19 mouse cellular contexts compared by ENCODE assay signal in the genomic region with DNA sequence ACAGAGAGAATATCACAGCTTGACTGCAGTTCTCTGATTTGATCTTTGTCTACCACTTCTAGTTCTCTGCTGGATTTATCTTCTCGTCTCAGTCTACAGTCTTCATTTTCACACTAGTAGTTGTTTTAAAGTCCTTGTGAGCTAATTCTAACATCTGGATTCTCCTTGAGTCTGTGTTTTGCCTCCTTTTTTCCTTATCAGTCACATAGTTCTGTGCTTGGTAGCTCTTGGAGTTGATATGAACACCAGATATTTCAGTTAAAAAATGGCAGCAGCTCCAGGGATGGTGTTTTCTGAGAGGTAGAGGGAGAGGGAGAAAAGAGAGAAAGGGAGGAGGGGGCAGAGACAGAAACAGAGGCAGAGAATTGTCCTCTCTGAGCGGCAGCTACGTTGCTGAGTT.
DNase-seq lines count a peak whose midpoint lies in the region; ATAC-seq and TF ChIP-seq lines count a peak whose summit lies in the region.
"Had no signal": no experiment of that assay in that cellular context is flagged by ENCODE, and none has a peak within 500 bp of the region (broad histone marks: within the 10 kb centered on the region; RNA-seq: fewer than 3 reads in every experiment).

No protein-coding gene starts in this region.

- TF ChIP-seq POLR2A in MEL (IDR thresholded peaks at IDR 0.05; ENCODE audit: control insufficient read depth in 1 of 2, insufficient read depth in 1 of 2, low read depth in 1 of 2, low read length in 2 of 2, poor library complexity in 1 of 2), result no peak

- TF ChIP-seq RAD21 in MEL (IDR thresholded peaks at IDR 0.05; ENCODE audit: low read depth, low read length), result no peak

- no peak overlapping the region for H3K4me3 ChIP-seq in MEL (ENCODE audit: control insufficient read depth in 1 of 2, insufficient read depth in 1 of 2, low read depth in 2 of 2, low read length in 2 of 2)

- H3K4me1 ChIP-seq in MEL (ENCODE audit: control insufficient read depth in 1 of 2, insufficient read depth in 2 of 2, low read length in 2 of 2), result peaks cover 29 to 42% of the 10 kb centered on the region in 2 experiments

- no peak for TF ChIP-seq CTCF in MEL (IDR thresholded peaks at IDR 0.05 in 2 of 3, conservative IDR thresholded peaks at IDR 0.05 in 1 of 3; ENCODE audit: control insufficient read depth in 1 of 3, insufficient read depth in 1 of 3, low read depth in 2 of 3, low read length in 3 of 3, poor library complexity in 1 of 3, severe bottlenecking in 1 of 3)

- H3K27me3 ChIP-seq in MEL (ENCODE audit: control insufficient read depth in 1 of 2, insufficient read depth in 2 of 2, low read length in 2 of 2), result no peaks in the 10 kb centered on the region
- H3K27me3 ChIP-seq: CH12.LX, Patski had no signal

- peak; percentile 36 for DNase-seq in MEL (ENCODE audit: low read depth, low spot score)
- DNase-seq: adrenal gland, adult 2 months; adrenal gland, adult 8-10 months; adrenal gland, postnatal 10 days; adrenal gland, postnatal 14 days; adrenal gland, postnatal 25 days; adrenal gland, postnatal 36 days; B cell, adult 2 months; cerebellum, adult 11 months; cerebellum, adult 11-12 months; cerebellum, adult 18-20 months; cerebellum, adult 2 months; cerebellum, adult 8-10 months had no signal

- H3K79me2 ChIP-seq in MEL (ENCODE audit: control insufficient read depth, insufficient read depth, low read length, poor library complexity), result no peaks in the 10 kb centered on the region

- TF ChIP-seq EP300 in MEL (IDR thresholded peaks at IDR 0.05; ENCODE audit: low read depth in 1 of 2, low read length in 2 of 2), result peak; percentile 49 to 58; a peak in 3 of 4 replicates

- ATAC-seq in frontal cortex, adult (ENCODE audit: low TSS enrichment), result no peak
- ATAC-seq: activated CD4-positive, CD25-positive, alpha-beta regulatory T cell, adult 4 months; CD4-positive, CD25-positive, alpha-beta regulatory T cell, adult 4 months; Patski had no signal

- peak overlapping the region; percentile 9 for H3K27ac ChIP-seq in MEL (ENCODE audit: control insufficient read depth, low read depth, low read length)

- no peaks in the 10 kb centered on the region for H3K9me3 ChIP-seq in MEL (replicated peaks; ENCODE audit: insufficient read depth, low read length)
- H3K9me3 ChIP-seq: G1E had no signal

- H3K9ac ChIP-seq in MEL (ENCODE audit: control insufficient read depth, low read depth, low read length, poor library complexity, severe bottlenecking), result no peak overlapping the region

- peaks cover 0 to 50% of the 10 kb centered on the region in 2 experiments; a peak in 2 of 4 replicates for H3K36me3 ChIP-seq in MEL (ENCODE audit: control insufficient read depth in 1 of 2, insufficient read depth in 2 of 2, low read length in 2 of 2)

TF ChIP-seq in MEL, 35 proteins besides CTCF, POLR2A, EP300 and RAD21:
- TF ChIP-seq JUND (IDR thresholded peaks at IDR 0.05; ENCODE audit: low read depth, low read length) (no peak), ETS1 (IDR thresholded peaks at IDR 0.05; ENCODE audit: low read depth, low read length) (no peak), GATA1 (IDR thresholded peaks at IDR 0.05; ENCODE audit: low read depth, low read length) (peak; percentile 75), RCOR1 (IDR thresholded peaks at IDR 0.05; ENCODE audit: low read depth, low read length) (peak; percentile 89), ZKSCAN1 (IDR thresholded peaks at IDR 0.05; ENCODE audit: low read depth, low read length) (no peak), TCF12 (IDR thresholded peaks at IDR 0.05; ENCODE audit: low read depth, low read length) (0 out of 2 replicates have a peak, but pooled peaks have one; percentile 38), MXI1 (IDR thresholded peaks at IDR 0.05; ENCODE audit: low read depth, low read length) (no peak), MAX (IDR thresholded peaks at IDR 0.05; ENCODE audit: low read length) (no peak), MYB (IDR thresholded peaks at IDR 0.05; ENCODE audit: low read depth, low read length) (no peak), ZC3H11A (IDR thresholded peaks at IDR 0.05; ENCODE audit: low read depth, low read length) (no peak), MAZ (IDR thresholded peaks at IDR 0.05; ENCODE audit: low read depth, low read length) (no peak), CHD1 (IDR thresholded peaks at IDR 0.05; ENCODE audit: low read depth, low read length) (no peak), USF2 (IDR thresholded peaks at IDR 0.05; ENCODE audit: borderline replicate concordance in 1 of 2, insufficient read depth in 1 of 2, low read depth in 1 of 2, low read length in 2 of 2) (no peak), MAFK (IDR thresholded peaks at IDR 0.05; ENCODE audit: borderline replicate concordance, low read depth, low read length) (no peak)
TF ChIP-seq in MEL: peak in this region for 3.
